Mouse (Mus musculus): ENCODE measurements around the gene Rasal3. TPM values are rescaled to one million over a fixed set of nuclear protein-coding genes. Genes with fewer than 3 reads are reported as not detected.

Gene Rasal3
- 1 to 10 TPM; 2.8 to 3.6 TPM for total RNA-seq (2021)

DNA sequence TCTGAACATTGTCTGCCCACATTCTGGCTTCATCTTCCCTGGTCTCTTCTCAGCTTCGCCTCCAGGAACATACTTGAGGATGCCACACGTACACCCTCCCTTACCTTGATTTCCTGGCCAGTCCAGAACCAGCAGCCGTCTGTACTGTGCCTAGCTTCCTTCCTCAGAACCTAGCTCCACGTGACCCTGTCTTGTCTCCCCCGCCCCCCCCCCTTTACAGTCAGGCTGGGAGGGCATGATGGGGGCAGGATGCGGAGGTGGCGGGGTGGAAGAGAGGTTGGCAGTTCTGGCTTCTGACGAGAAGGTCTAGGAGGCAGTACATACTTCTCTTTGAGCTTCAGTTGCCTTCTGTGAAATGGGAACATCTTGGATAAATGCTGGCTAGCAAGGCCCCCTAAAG, at the start of gene Rasal3:
Gene Rasal3 (minus strand): TSS at position 167 of the 400 bp plus-strand sequence.
- DNase-seq = no peak

- no peak for DNase-seq
These were observed 49.1 kb upstream of the Rasal3 start, which contains the start of gene Cyp4f39 for GRCm38 (mm10) chr17:32452482-32452881. TSS of gene Cyp4f39 (plus strand) at chr17:32452723.

- no peak for DNase-seq
These were observed 47.6 kb upstream of the Rasal3 start for GRCm38 (mm10) chr17:32450844-32451537.

DNA sequence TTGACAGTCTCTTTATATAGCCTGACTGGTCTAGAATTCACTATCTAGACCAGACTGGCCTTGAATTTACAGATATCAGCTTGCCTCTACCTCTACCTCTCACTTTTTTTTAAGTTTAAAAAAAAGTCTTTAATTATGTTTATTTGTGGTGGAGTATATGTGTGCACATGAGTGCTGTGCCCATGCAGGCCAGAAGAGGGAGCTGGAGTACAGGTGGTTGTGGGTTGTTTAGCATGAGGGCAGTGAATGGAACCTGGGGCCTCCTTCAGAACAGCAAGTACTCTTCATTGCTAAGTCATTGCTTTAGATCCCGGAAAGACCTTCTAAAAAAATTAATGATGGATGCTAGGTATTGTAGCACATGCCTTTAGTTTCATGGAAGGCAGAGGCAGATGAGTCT, 45.7 kb upstream of the Rasal3 start:
- DNase-seq = no peak

DNA sequence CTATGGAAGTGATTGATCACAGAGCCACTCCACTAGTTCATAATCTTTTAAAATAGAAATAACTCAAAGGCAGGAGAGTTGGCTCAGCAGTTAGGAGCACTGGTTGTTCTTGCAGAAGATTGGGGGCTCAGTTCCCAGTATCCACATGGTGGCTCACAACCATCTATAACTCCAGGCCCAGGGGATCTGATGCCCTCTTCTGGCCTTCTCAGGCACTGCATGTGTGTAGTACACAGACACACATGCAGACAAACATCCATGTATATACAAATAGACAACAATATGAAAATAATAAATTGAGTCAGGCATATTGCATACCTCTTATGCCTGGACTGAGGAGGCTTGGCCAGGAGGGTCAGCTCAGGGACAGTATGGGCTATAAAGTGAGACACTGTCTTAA, 43.8 kb upstream of the Rasal3 start:
- DNase-seq = no peak

GRCm38 (mm10) chr17:32445016-32445415, 41.6 kb upstream of the Rasal3 start:
- no peak for DNase-seq

DNA sequence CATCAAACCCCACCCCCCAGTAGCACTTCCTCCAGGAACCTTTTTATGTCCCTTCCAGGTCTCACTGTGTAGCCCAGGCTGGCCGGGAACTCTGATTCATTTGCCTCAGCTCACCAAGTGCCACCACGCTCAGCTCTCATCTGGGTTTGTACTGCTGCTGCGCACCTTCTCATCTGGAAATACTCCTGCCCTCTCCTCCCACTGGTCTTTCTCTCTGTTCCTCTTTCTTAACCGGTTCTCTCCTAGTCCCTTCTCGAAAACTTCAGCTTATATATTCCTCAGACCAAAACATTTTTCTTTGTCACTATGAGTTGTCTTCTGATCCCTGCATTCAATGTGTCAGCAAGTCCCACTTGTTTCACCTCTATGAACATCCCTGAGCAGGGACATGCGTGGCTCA, 39.9 kb upstream of the Rasal3 start:
- DNase-seq = no peak

GRCm38 (mm10) chr17:32437106-32437505, 33.7 kb upstream of the Rasal3 start:
- no peak for DNase-seq

DNA sequence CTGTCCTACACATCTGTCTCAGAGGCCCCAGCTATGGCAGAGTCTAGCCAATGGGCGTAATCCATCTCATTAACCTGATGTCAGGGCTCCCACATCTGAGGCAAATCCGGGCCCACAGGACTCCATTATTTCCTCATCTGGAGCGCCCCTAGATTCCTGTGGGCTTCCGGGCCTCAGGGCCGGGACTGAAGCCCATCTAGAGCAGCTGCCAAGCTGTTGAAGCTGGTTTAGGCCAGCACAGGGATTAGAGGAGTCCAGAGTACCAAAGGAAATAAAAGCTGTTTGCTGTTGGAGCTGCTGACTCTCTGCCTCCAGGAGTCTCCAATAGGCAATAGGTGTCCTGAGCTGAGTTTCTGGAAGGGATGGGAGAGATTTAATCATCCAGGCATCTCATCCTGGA, 31.8 kb upstream of the Rasal3 start:
- no peak for DNase-seq

DNA sequence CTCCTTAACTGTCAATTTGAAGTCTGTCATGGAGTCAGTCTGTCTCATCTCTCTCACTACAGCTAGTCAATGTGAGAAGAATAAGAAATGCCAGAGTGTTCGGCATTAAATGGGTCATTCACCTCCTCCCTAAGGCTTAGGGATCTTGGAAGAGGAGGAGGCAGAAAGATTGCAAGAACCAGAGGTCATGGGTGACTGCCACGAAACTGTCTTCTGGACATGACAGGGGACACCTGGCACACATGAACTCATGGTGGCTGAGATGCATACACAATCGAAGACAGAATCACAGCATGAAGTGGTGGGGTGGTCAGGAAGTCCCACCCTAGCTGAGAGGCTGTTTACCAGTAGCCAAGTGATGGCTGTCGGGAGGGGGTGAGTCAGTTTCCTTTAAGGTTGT, 30.9 kb upstream of the Rasal3 start:
- no peak for DNase-seq

DNA sequence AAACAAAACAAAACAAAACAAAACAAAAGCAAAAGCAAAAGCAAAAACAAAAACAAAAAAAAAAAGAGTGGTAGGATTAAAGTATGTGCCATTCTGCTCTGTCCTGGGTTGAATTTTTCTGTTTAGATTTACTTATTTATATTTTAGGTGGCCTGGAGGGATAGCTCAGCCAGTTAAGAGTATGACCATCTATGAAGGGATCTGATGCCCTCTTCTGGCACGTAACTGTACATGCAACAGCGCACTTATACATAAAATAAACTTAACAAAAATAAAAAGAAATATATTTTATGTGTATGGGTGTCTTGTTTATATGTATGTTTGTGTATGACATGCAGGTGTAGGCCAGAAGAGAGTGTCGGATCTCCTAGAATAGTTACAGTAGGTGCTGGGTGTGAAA, 28.6 kb upstream of the Rasal3 start:
- no peak for DNase-seq

GRCm38 (mm10) chr17:32426610-32427009, 23.2 kb upstream of the Rasal3 start:
- DNase-seq = no peak

DNA sequence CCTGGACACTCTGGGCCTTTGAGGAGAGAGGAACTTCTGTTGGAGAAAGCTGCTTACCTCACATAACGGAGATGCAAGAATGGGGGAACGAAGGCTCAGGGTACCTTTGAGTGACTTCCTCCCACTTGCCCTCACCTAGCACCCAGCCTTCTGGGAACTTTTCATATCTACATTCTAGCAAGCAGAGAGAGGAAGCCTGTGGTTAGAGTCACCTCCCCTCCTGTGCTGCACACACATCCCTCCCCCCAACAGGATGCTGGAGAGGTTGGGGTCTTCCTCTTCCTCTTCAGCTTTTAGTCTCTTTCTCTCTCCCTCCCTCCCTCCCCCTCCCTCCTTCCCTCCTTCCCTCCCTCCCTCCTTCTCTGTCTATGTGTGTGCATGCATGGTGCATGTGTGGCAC, 20.7 kb upstream of the Rasal3 start, which contains the start of gene Pglyrp2:
Gene Pglyrp2 (minus strand): TSS at position 134 of the 400 bp plus-strand sequence.
- DNase-seq = no peak

- no peak for DNase-seq
These were observed 17.4 kb upstream of the Rasal3 start for GRCm38 (mm10) chr17:32420781-32421180.

DNA sequence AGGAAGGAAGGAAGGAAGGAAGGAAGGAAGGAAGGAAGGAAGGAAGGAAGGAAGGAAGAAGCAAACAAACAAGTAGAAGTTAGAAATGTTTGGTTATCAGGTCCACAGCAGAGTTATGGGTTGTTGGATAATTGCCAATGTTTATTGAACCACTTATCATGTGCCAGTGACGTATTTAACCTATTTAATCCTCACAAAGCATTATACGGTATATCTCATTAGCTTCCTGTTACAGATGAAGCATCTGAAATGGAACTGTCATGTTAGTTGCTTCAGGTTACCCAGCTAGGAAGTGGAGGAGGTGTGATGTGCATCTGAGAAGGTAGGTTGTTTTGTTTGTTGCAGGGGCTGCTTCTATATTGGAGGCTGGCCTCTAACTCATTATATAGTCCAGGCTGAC, 16.6 kb upstream of the Rasal3 start:
- no peak for DNase-seq

DNA sequence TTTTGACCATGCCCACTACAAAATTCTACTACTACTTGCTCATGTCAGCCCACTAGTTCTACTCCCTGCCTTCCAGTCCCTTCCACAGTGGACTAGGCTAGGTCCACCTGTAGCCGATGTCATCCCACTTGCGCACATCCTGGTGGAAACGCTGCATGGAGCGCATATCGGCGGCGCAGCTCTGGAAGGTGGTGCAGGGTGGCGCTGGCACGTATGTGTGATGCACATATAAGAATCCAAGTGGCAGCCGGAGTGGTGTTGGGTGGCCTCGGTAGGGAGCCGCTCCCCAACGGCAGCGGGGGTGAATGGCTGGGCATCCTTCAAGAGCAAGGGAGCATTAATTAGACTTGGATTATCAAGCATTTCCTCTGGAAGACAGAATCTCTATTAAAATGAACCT, 13.4 kb upstream of the Rasal3 start:
- DNase-seq = no peak

DNA sequence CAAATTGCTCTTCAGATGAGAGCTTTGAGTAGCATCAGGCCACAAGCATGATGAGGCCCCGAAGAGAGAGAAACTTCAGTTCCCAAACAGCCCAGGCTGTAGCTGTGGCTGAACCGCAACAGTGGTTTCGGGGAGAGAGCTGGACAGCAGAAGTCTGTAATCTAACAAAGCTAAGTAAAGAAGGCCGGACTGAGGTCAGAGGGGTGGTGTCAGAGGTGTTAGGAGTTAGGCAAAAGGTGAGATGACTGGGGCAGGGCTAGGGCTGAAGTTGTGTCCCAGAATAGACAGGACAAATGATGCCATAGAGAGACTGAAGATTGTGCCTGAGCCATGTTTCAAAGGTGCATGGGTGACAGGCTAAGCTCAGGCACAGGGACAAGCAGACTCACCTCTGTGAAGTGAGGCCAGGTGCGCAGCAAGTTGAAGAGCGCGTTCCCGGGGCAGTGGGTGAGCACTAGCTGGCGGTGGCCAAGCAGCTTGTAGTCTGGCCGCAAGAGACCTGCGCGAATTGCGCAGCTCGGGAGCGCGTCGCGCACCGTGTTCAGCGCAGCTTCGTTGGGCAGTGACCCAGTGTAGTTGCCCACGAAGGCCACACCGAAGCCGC, 12.1 kb upstream of the Rasal3 start:
- DNase-seq = no peak

DNA sequence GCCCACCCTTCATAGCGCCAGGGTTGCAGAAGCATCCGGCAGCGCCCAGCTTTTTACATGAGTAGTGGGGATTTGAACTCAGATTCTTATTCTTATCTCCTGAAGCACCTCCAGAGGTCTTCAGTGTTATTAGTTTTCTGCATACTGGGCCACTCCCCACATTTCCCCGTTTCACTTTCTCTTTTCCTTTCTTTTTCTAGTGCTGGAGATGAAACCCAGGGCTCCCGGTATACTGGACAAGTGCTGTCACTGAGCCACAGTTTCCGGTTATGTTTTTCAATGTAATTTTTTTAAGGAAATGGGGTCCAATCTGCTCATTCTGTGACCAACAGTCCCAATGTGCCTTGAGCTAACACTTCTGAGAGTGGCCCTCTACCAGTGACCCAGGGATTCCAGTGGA, 8.5 kb upstream of the Rasal3 start:
- DNase-seq = no peak

DNA sequence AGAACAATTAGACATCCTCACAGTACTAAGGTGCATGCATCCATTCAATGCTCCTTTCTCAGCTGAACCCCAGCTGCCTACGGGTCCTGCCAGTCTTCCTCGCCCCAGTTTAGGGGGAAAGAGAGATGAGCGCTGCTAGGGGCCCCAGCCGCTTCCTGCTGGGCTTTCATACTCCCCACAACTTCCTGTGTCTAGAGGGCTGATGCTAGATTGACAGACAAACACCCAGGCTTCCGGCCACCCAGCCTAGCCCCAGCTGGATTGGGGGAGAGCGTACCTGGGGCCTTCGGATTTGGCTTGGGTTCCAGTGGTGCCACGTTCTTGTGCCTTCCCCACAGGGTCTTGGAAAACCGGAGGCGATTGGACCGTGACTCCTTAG, 615 bp downstream of the Rasal3 start:
- DNase-seq = no peak

DNA sequence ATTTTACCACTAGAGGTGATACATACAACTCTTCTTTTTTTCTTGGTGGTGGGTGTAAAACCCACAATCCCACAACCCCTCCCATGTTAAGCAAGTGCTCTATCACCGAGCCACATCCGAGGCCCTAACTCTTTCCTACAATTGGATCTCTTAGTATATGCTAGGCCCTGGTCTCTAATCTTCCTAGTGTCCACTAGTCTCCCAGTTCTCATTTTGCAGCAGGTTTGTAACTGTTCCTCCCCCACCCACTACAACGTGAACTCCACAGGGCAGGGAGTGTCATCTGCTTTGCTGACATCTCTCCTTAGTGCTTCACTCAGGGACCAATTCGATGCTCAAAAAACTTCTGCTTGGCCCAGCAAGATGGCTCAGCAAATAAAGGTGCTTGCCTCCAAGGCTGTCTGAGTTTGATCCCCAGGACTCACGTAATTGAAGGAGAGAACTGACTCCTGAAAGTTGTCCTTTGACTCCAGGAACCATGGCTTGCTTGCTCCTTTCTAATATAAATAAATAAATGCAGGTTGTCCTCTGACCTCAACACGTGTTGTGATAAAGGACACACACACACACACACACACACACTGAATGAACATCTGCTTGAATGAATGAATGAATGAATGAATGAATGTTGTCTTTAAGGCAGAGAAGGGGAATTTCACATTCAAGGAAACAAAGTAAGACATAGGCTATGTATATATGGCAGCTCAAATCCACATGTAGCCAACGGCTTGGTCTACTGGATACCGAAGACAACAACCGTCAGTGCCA, 1.2 kb downstream of the Rasal3 start:
- DNase-seq = no peak

- DNase-seq = no peak
These were observed 7.1 kb downstream of the Rasal3 start for GRCm38 (mm10) chr17:32396266-32396665.

DNA sequence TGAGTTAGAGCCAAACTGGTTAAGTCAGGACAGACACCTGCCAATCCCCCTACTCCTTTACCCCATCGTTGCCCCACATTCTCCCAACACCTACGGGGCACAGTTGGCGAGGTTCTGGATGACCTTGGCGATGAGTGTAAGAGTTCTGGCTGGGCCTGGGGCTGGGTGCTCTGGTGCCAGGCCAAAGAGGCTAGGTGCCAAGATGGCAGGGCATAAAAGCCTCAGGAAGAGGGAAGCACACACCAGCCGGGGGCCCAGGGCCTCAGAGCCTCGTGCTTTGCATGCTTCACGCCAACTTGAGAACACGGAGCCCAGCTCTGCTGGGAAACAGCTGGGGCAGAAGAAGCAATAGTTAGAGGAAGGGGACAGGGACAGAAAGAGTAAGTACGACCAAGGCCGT, 9.4 kb downstream of the Rasal3 start:
- no peak for DNase-seq

GRCm38 (mm10) chr17:32389101-32389659, 14.2 kb downstream of the Rasal3 start, which contains the start of gene Wiz:
TSS of gene Wiz (minus strand) at chr17:32389439.
- DNase-seq = peak; percentile 92
